Mouse (Mus musculus) kidney, embryonic 15.5 days (tissue): ENCODE data around the gene Trpv2. TPM values are rescaled to one million over a fixed set of nuclear protein-coding genes. Genes with fewer than 3 reads are reported as not detected.
A peak's percentile ranks its signal among the peaks of the same experiment; 100 is the strongest.

Experiments
- ATAC-seq: fragments of 200-750 bp; cut with Nextera tagmentation; replicated peaks from 2 replicates; pipeline ENCODE4 v1.8.0; 2017; ENCODE audit warnings: moderate TSS enrichment; ENCODE audit not compliant: low FRiP score
- H3K27ac ChIP-seq: fragments of 300-500 bp; sonication (generic); 2 replicates; pipeline ENCODE4 v1.5.1; 2015; ENCODE audit warnings: mild to moderate bottlenecking, inconsistent platforms
- H3K27me3 ChIP-seq: fragments of 300-500 bp; sonication (generic); 2 replicates; pipeline ENCODE4 v1.6.1; 2015; ENCODE audit warnings: inconsistent platforms
- H3K36me3 ChIP-seq: fragments of 300-500 bp; sonication (generic); 2 replicates; pipeline ENCODE4 v1.6.1; 2015; ENCODE audit warnings: inconsistent platforms
- H3K4me1 ChIP-seq: fragments of 300-500 bp; sonication (generic); 2 replicates; pipeline ENCODE4 v1.6.1; 2015; ENCODE audit warnings: inconsistent platforms
- H3K4me2 ChIP-seq: fragments of 300-500 bp; sonication (generic); 2 replicates; pipeline ENCODE4 v1.6.1; 2015; ENCODE audit warnings: moderate library complexity, mild to moderate bottlenecking, inconsistent platforms
- H3K4me3 ChIP-seq: fragments of 300-500 bp; sonication (generic); replicated peaks from 2 replicates; pipeline ENCODE4 v1.5.1; 2015; ENCODE audit warnings: mild to moderate bottlenecking, inconsistent platforms
- H3K9ac ChIP-seq: fragments of 300-500 bp; sonication (generic); 2 replicates; pipeline ENCODE4 v1.6.1; 2015; ENCODE audit warnings: mild to moderate bottlenecking, inconsistent platforms
- H3K9me3 ChIP-seq: fragments of 300-500 bp; sonication (generic); replicated peaks from 2 replicates; pipeline ENCODE4 v1.6.1; 2016; ENCODE audit warnings: inconsistent platforms
- whole genome bisulfite sequencing: fragments of 180-500 bp; shearing (Covaris S2); methylation state at CpG from one replicate; pipeline ENCODE4 v1.1.7; 2015; ENCODE audit warnings: mixed read lengths; 5-methylcytosine and 5-hydroxymethylcytosine counted together
- polyA plus RNA-seq: library from polyadenylated mRNA; unstranded; fragments of >200 nt; fragmentation: Nextera tagmentation; extraction: Ambion mirVana; gene quantifications from 2 replicates; pipeline ENCODE4 v1.2.1, GENCODE M21; 2015

Gene Trpv2
- polyA plus RNA-seq, 1 experiment from 2014 or later = 6.4 TPM

GRCm38 (mm10) chr11:62640378-62640777, 66.1 kb downstream of the Trpv2 start:
- Histone ChIP-seq H3K36me3 (peaks cover 8% of the 10 kb centered on the region), H3K4me2 (no peak overlapping the region), H3K9me3 (no peaks in the 10 kb centered on the region), H3K27ac (no peak overlapping the region), H3K9ac (no peak overlapping the region), H3K4me1 (peaks cover 76% of the 10 kb centered on the region), H3K4me3 (no peak overlapping the region), H3K27me3 (no peaks in the 10 kb centered on the region)
- ATAC-seq = no peak
- WGBS = 78% methylated on average over 3 of the region's 3 CpGs

GRCm38 (mm10) chr11:62642023-62642844, 67.9 kb downstream of the Trpv2 start:
- 49% methylated on average over 11 of the region's 11 CpGs for WGBS

GRCm38 (mm10) chr11:62643011-62643631, 68.8 kb downstream of the Trpv2 start:
- Histone ChIP-seq H3K4me2 (no peak overlapping the region), H3K4me3 (no peak overlapping the region), H3K27me3 (no peaks in the 10 kb centered on the region), H3K4me1 (peaks cover 76% of the 10 kb centered on the region), H3K27ac (peak overlapping the region; percentile 64), H3K9ac (no peak overlapping the region), H3K36me3 (peaks cover 8% of the 10 kb centered on the region; the same call in 1 of the 2 replicates), H3K9me3 (no peaks in the 10 kb centered on the region)
- no peak for ATAC-seq
- 63% methylated on average over 8 of the region's 8 CpGs for whole genome bisulfite sequencing

More at GRCm38 (mm10) chr11:62642023-62642844, 67.9 kb downstream of the Trpv2 start:
- Histone ChIP-seq H3K9me3 (no peaks in the 10 kb centered on the region), H3K4me1 (peaks cover 77% of the 10 kb centered on the region), H3K9ac (no peak overlapping the region), H3K27me3 (no peaks in the 10 kb centered on the region), H3K4me3 (no peak overlapping the region), H3K36me3 (peaks cover 8% of the 10 kb centered on the region), H3K27ac (peak overlapping the region; percentile 64; the same call in 1 of the 2 replicates), H3K4me2 (no peak overlapping the region)
- ATAC-seq = no peak

- Histone ChIP-seq H3K27ac (peak overlapping the region; percentile 64; the same call in 1 of the 2 replicates), H3K36me3 (peaks cover 8% of the 10 kb centered on the region; the same call in 1 of the 2 replicates), H3K4me1 (peaks cover 73% of the 10 kb centered on the region), H3K9me3 (no peaks in the 10 kb centered on the region), H3K4me2 (no peak overlapping the region), H3K9ac (no peak overlapping the region), H3K4me3 (no peak overlapping the region), H3K27me3 (no peaks in the 10 kb centered on the region)
- ATAC-seq = no peak
- 85% methylated on average over 10 of the region's 10 CpGs for WGBS
Measured at GRCm38 (mm10) chr11:62643681-62644363, 69.5 kb downstream of the Trpv2 start.

GRCm38 (mm10) chr11:62644602-62645336, 70.5 kb downstream of the Trpv2 start:
- Histone ChIP-seq H3K4me2 (peak overlapping the region; percentile 94; the same call in 1 of the 2 replicates), H3K9ac (no peak overlapping the region), H3K4me1 (peaks cover 76% of the 10 kb centered on the region), H3K9me3 (no peaks in the 10 kb centered on the region), H3K36me3 (peaks cover 8% of the 10 kb centered on the region; the same call in 1 of the 2 replicates), H3K27me3 (no peaks in the 10 kb centered on the region), H3K27ac (peak overlapping the region; percentile 93), H3K4me3 (no peak overlapping the region)
- WGBS = 92% methylated on average over 5 of the region's 5 CpGs
- no peak for ATAC-seq

- Histone ChIP-seq H3K9ac (0 out of 2 replicates have a peak overlapping the region, but pooled peaks have one; percentile 16), H3K9me3 (no peaks in the 10 kb centered on the region), H3K4me3 (peak overlapping the region; percentile 83; the same call in 1 of the 2 replicates), H3K27me3 (no peaks in the 10 kb centered on the region), H3K36me3 (peaks cover 8% of the 10 kb centered on the region; the same call in 1 of the 2 replicates), H3K4me1 (peaks cover 78% of the 10 kb centered on the region), H3K4me2 (peak overlapping the region; percentile 94), H3K27ac (peak overlapping the region; percentile 93)
- no peak for ATAC-seq
- WGBS = 72% methylated on average over 4 of the region's 4 CpGs
Measured at GRCm38 (mm10) chr11:62645337-62645675, 71.0 kb downstream of the Trpv2 start.

- Histone ChIP-seq H3K36me3 (peaks cover 13% of the 10 kb centered on the region; the same call in 1 of the 2 replicates), H3K27ac (peak overlapping the region; percentile 93), H3K4me1 (peaks cover 84% of the 10 kb centered on the region), H3K27me3 (no peaks in the 10 kb centered on the region), H3K9me3 (no peaks in the 10 kb centered on the region), H3K4me3 (peak overlapping the region; percentile 83), H3K4me2 (peak overlapping the region; percentile 94), H3K9ac (0 out of 2 replicates have a peak overlapping the region, but pooled peaks have one; percentile 16)
- WGBS = 12% methylated on average over 8 of the region's 8 CpGs
- no peak for ATAC-seq
Measured at GRCm38 (mm10) chr11:62645732-62646494, 71.6 kb downstream of the Trpv2 start.

GRCm38 (mm10) chr11:62646495-62646843, 72.2 kb downstream of the Trpv2 start:
- Histone ChIP-seq H3K9me3 (no peaks in the 10 kb centered on the region), H3K4me3 (peak overlapping the region; percentile 83), H3K27me3 (no peaks in the 10 kb centered on the region), H3K27ac (peak overlapping the region; percentile 93), H3K9ac (no peak overlapping the region), H3K4me1 (peaks cover 82% of the 10 kb centered on the region), H3K36me3 (peaks cover 14% of the 10 kb centered on the region; the same call in 1 of the 2 replicates), H3K4me2 (peak overlapping the region; percentile 94)
- ATAC-seq = no peak
- 18% methylated on average over 4 of the region's 4 CpGs for WGBS

- peak overlapping the region; percentile 93 for H3K27ac ChIP-seq
- H3K4me3 ChIP-seq = peak overlapping the region; percentile 83
- H3K4me2 ChIP-seq = peak overlapping the region; percentile 94
- ATAC-seq = no peak
- H3K27me3 ChIP-seq = no peaks in the 10 kb centered on the region
- peak overlapping the region; percentile 81 for H3K9ac ChIP-seq
- no peaks in the 10 kb centered on the region for H3K9me3 ChIP-seq
- peaks cover 16% of the 10 kb centered on the region for H3K36me3 ChIP-seq
- H3K4me1 ChIP-seq = peaks cover 80% of the 10 kb centered on the region
- 35% methylated on average over 7 of the region's 7 CpGs for WGBS
Measured at GRCm38 (mm10) chr11:62646958-62647515, 72.8 kb downstream of the Trpv2 start.

- under 1% methylated on average over 59 of the region's 86 CpGs for WGBS
- Histone ChIP-seq H3K4me1 (peaks cover 72% of the 10 kb centered on the region), H3K36me3 (peaks cover 24% of the 10 kb centered on the region), H3K27ac (peak within 1 kb of the TSS; percentile 93), H3K9me3 (no peaks in the 10 kb centered on the region), H3K4me2 (peak within 1 kb of the TSS; percentile 94), H3K9ac (peak within 1 kb of the TSS; percentile 81), H3K4me3 (peak within 1 kb of the TSS; percentile 83), H3K27me3 (no peaks in the 10 kb centered on the region)
- ATAC-seq = peak; percentile 46
Measured at GRCm38 (mm10) chr11:62647661-62648590, 73.6 kb downstream of the Trpv2 start, which contains the start of gene Lrrc75a. Gene Lrrc75a (minus strand): TSS chr11:62648523.
